In the genomic region with DNA sequence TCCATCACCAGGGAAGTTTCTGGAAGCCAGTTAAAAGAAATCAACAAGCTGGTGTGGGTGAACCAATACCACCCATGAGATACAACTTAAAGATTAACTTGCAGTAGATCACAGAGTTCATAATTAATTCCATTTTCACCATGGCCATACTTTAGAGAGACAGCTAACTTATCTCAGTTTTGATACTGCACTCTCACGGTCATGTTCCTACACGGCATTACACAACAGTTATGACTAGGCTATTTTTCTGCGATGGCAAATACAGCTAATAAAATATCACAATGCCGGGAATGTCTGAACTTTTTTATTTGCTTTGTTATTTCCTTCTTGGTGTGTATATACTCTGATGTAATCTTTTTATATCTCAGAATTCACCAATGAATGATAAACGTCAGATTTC, we compare ENCODE assay signal across 13 mouse cellular contexts. TPM values are rescaled to one million over a fixed set of nuclear protein-coding genes. Genes with fewer than 3 reads are reported as not detected.
DNase-seq lines count a peak whose midpoint lies in the region; ATAC-seq and TF ChIP-seq lines count a peak whose summit lies in the region.
"Had no signal": no experiment of that assay in that cellular context is flagged by ENCODE, and none has a peak within 500 bp of the region (broad histone marks: within the 10 kb centered on the region; RNA-seq: fewer than 3 reads in every experiment).

No protein-coding gene starts in this region.

- H3K4me3 ChIP-seq in neural tube, embryonic 12.5 days = no peak overlapping the region
- peak overlapping the region in 1 of 2 experiments; percentile 63; a peak in 1 of 4 replicates for H3K4me3 ChIP-seq in liver, embryonic 14.5 days (ENCODE audit: insufficient read depth in 1 of 2, low read depth in 2 of 2, low read length in 2 of 2)
- H3K4me3 ChIP-seq in stomach, postnatal 0 days (ENCODE audit: low read depth, low read length) = no peak overlapping the region

- TF ChIP-seq CTCF in liver, embryonic 14.5 days (IDR thresholded peaks at IDR 0.05; ENCODE audit: low read depth) = no peak
- TF ChIP-seq CTCF in stomach, postnatal 0 days (IDR thresholded peaks at IDR 0.05; ENCODE audit: low read depth) = no peak

- H3K9ac ChIP-seq in neural tube, embryonic 12.5 days = no peak overlapping the region
- H3K9ac ChIP-seq in liver, embryonic 14.5 days (replicated peaks) = no peak overlapping the region
- H3K9ac ChIP-seq in stomach, postnatal 0 days (ENCODE audit: low read length) = no peak overlapping the region

- H3K4me2 ChIP-seq in neural tube, embryonic 12.5 days (replicated peaks) = 0 out of 2 replicates have a peak overlapping the region, but pooled peaks have one; percentile 12
- peak overlapping the region; percentile 91 for H3K4me2 ChIP-seq in liver, embryonic 14.5 days (ENCODE audit: low read depth)
- peak overlapping the region; percentile 1; the same call in 1 of the 2 replicates for H3K4me2 ChIP-seq in stomach, postnatal 0 days (replicated peaks; ENCODE audit: low read depth)

- WGBS in neural tube, embryonic 12.5 days = 91% methylated on average over 5 of the region's 5 CpGs
- WGBS in liver, embryonic 14.5 days (ENCODE audit: insufficient replicate concordance) = 28% methylated on average over 5 of the region's 5 CpGs
- 24% methylated on average over 5 of the region's 5 CpGs for WGBS in stomach, postnatal 0 days

- peaks cover 13% of the 10 kb centered on the region; the same call in 1 of the 2 replicates for H3K4me1 ChIP-seq in neural tube, embryonic 12.5 days
- H3K4me1 ChIP-seq in liver, embryonic 14.5 days (replicated peaks; ENCODE audit: control insufficient read depth in 2 of 2, insufficient read depth in 2 of 2, low read length in 1 of 2) = peaks cover 4 to 13% of the 10 kb centered on the region in 2 experiments
- H3K4me1 ChIP-seq in stomach, postnatal 0 days (replicated peaks; ENCODE audit: control insufficient read depth, insufficient read depth) = no peaks in the 10 kb centered on the region

- H3K27me3 ChIP-seq in neural tube, embryonic 12.5 days (replicated peaks) = no peaks in the 10 kb centered on the region
- H3K27me3 ChIP-seq in liver, embryonic 14.5 days (ENCODE audit: control insufficient read depth, insufficient read depth, low read length) = no peaks in the 10 kb centered on the region
- H3K27me3 ChIP-seq in stomach, postnatal 0 days (ENCODE audit: control insufficient read depth, insufficient read depth, low read length) = no peaks in the 10 kb centered on the region

- no peak overlapping the region for H3K27ac ChIP-seq in neural tube, embryonic 12.5 days
- H3K27ac ChIP-seq in liver, embryonic 14.5 days = no peak overlapping the region
- peak overlapping the region; percentile 58; the same call in 1 of the 2 replicates for H3K27ac ChIP-seq in stomach, postnatal 0 days (replicated peaks)

- intact Hi-C loops in heart, postnatal 25 days (cut with DNase I) = no loop called here

- no peaks in the 10 kb centered on the region for H3K9me3 ChIP-seq in neural tube, embryonic 12.5 days
- no peaks in the 10 kb centered on the region for H3K9me3 ChIP-seq in liver, embryonic 14.5 days (ENCODE audit: control insufficient read depth, low read length)
- no peaks in the 10 kb centered on the region for H3K9me3 ChIP-seq in stomach, postnatal 0 days (ENCODE audit: control insufficient read depth, low read length)

- ATAC-seq in neural tube, embryonic 12.5 days (ENCODE audit: low FRiP score, low read depth) = no peak
- no peak for ATAC-seq in liver, embryonic 14.5 days (ENCODE audit: insufficient read depth)
- ATAC-seq in stomach, postnatal 0 days (ENCODE audit: low FRiP score, low TSS enrichment) = no peak
- ATAC-seq in megakaryocyte-erythroid progenitor cell, adult 5-6 weeks (replicated peaks; ENCODE audit: low FRiP score, low TSS enrichment, poor library complexity, severe bottlenecking) = no peak

- TF ChIP-seq EP300 in liver, embryonic 14.5 days (IDR thresholded peaks at IDR 0.05; ENCODE audit: low read depth) = no peak
- TF ChIP-seq EP300 in stomach, postnatal 0 days (optimal IDR thresholded peaks at IDR 0.05) = no peak

- H3K36me3 ChIP-seq in neural tube, embryonic 12.5 days = peaks cover 17% of the 10 kb centered on the region
- no peaks in the 10 kb centered on the region for H3K36me3 ChIP-seq in liver, embryonic 14.5 days (replicated peaks; ENCODE audit: control insufficient read depth, insufficient read depth, low read depth)
- H3K36me3 ChIP-seq in stomach, postnatal 0 days (ENCODE audit: control insufficient read depth, insufficient read depth, low read length) = 0 out of 2 replicates have a peak, but pooled peaks cover 7% of the 10 kb centered on the region

- peak; percentile 31 to 50 for DNase-seq in heart, adult 9 months (ENCODE audit: low spot score in 2 of 2)
- DNase-seq in heart, postnatal 25 days (ENCODE audit: low spot score) = no peak
- DNase-seq in neural tube, embryonic 10.5 days (ENCODE audit: extremely low spot score, low spot score) = no peak
- no peak for DNase-seq in liver, embryonic 14.5 days (ENCODE audit: low read depth in 3 of 3, low spot score in 3 of 3)
- no peak for DNase-seq in stomach, postnatal 0 days (ENCODE audit: low spot score)
- no peak for DNase-seq in spleen, adult 12 weeks (ENCODE audit: low spot score)
- DNase-seq: cerebellum, postnatal 36 days; gastrocnemius, postnatal 25 days; thymus, postnatal 14 days had no signal

RNA-seq across cellular contexts. Expression of gene Idh1, which starts 9.4 kb away (rescaled TPM):
- 10 to 100 TPM; 65.9 to 74.1 TPM for total RNA-seq in heart, postnatal 25 days (2021)
- polyA plus RNA-seq in neural tube, embryonic 12.5 days (2016; fragmentation: Nextera tagmentation; extraction: Ambion mirVana) = 399 and 409 TPM in 2 replicates
- polyA plus RNA-seq in liver, embryonic 14.5 days (2012; rRNA removed) = 24.7 and 34.6 TPM in 2 replicates
- 96.0 and 99.7 TPM in 2 replicates for polyA plus RNA-seq in liver, embryonic 14.5 days (2014; fragmentation: Nextera tagmentation; extraction: Ambion mirVana)
- 162 and 177 TPM in 2 replicates for polyA plus RNA-seq in stomach, postnatal 0 days (2015; fragmentation: Nextera tagmentation; extraction: Ambion mirVana)
- total RNA-seq in megakaryocyte-erythroid progenitor cell, adult 5-6 weeks (2014; fragmentation: Nextera tagmentation) = 5.7 and 12.6 TPM in 2 replicates
- 5.3 and 21.9 TPM in 2 replicates for total RNA-seq in megakaryocyte-erythroid progenitor cell, adult 5-6 weeks (2017)

RNA-seq across cellular contexts. Expression of gene Pikfyve, which starts 9.6 kb away (rescaled TPM):
- total RNA-seq in heart, postnatal 25 days (2021) = 10 to 100 TPM; 10.5 to 11.2 TPM
- polyA plus RNA-seq in neural tube, embryonic 12.5 days (2016; fragmentation: Nextera tagmentation; extraction: Ambion mirVana) = 16.5 and 18.1 TPM in 2 replicates
- polyA plus RNA-seq in liver, embryonic 14.5 days (2012; rRNA removed) = 1.6 and 2.6 TPM in 2 replicates
- polyA plus RNA-seq in liver, embryonic 14.5 days (2014; fragmentation: Nextera tagmentation; extraction: Ambion mirVana) = 4.9 and 5.1 TPM in 2 replicates
- polyA plus RNA-seq in stomach, postnatal 0 days (2015; fragmentation: Nextera tagmentation; extraction: Ambion mirVana) = 3.9 and 4.4 TPM in 2 replicates
- total RNA-seq in megakaryocyte-erythroid progenitor cell, adult 5-6 weeks (2014; fragmentation: Nextera tagmentation) = 15.4 and 38.5 TPM in 2 replicates
- 23.1 and 24.2 TPM in 2 replicates for total RNA-seq in megakaryocyte-erythroid progenitor cell, adult 5-6 weeks (2017)

RNA-seq across cellular contexts. Expression of gene D630023F18Rik, which starts 53.9 kb away (rescaled TPM):
- not detected for total RNA-seq in heart, postnatal 25 days (2021)
- 0.19 TPM in 1 of 2 replicates, not detected in the other for polyA plus RNA-seq in neural tube, embryonic 12.5 days (2016; fragmentation: Nextera tagmentation; extraction: Ambion mirVana)
- polyA plus RNA-seq in liver, embryonic 14.5 days (2012; rRNA removed) = 0.10 and 0.13 TPM in 2 replicates
- polyA plus RNA-seq in liver, embryonic 14.5 days (2014; fragmentation: Nextera tagmentation; extraction: Ambion mirVana) = 0.08 and 0.18 TPM in 2 replicates
- polyA plus RNA-seq in stomach, postnatal 0 days (2015; fragmentation: Nextera tagmentation; extraction: Ambion mirVana) = 0.16 and 0.27 TPM in 2 replicates
- not detected in 2 replicates for total RNA-seq in megakaryocyte-erythroid progenitor cell, adult 5-6 weeks (2014; fragmentation: Nextera tagmentation)
- not detected in 2 replicates for total RNA-seq in megakaryocyte-erythroid progenitor cell, adult 5-6 weeks (2017)
- total RNA-seq: adrenal gland, postnatal 14 days; gastrocnemius, postnatal 25 days had no signal

RNA-seq across cellular contexts. Expression of gene Gm28845, which starts 57.6 kb away (rescaled TPM):
- total RNA-seq in heart, postnatal 25 days (2021) = not detected
- not detected in 2 replicates for polyA plus RNA-seq in neural tube, embryonic 12.5 days (2016; fragmentation: Nextera tagmentation; extraction: Ambion mirVana)
- 0.08 TPM in 1 of 2 replicates, not detected in the other for polyA plus RNA-seq in liver, embryonic 14.5 days (2012; rRNA removed)
- polyA plus RNA-seq in liver, embryonic 14.5 days (2014; fragmentation: Nextera tagmentation; extraction: Ambion mirVana) = not detected in 2 replicates
- polyA plus RNA-seq in stomach, postnatal 0 days (2015; fragmentation: Nextera tagmentation; extraction: Ambion mirVana) = not detected in 2 replicates
- not detected in 2 replicates for total RNA-seq in megakaryocyte-erythroid progenitor cell, adult 5-6 weeks (2014; fragmentation: Nextera tagmentation)
- total RNA-seq in megakaryocyte-erythroid progenitor cell, adult 5-6 weeks (2017) = not detected in 2 replicates
- total RNA-seq: adrenal gland, postnatal 14 days; gastrocnemius, postnatal 25 days; megakaryocyte progenitor cell, adult 5-6 weeks had no signal

Comparison
In these comparisons a context has a peak if more than half of its experiments do, and no peak if none do; other contexts are left out.
1. DNase-seq: peak in heart, adult 9 months (2 of 2); none in heart, postnatal 25 days (single experiment), neural tube, embryonic 10.5 days (single experiment), liver, embryonic 14.5 days (0 of 3), stomach, postnatal 0 days (single experiment) and spleen, adult 12 weeks (single experiment).
2. H3K4me2 ChIP-seq: peak in every context shown above with its lines; median percentile 91 in liver, embryonic 14.5 days; 12 in neural tube, embryonic 12.5 days; 1 in stomach, postnatal 0 days.